Mouse (Mus musculus): Measurements from ENCODE around the gene Cercam. TPM values are rescaled to one million over a fixed set of nuclear protein-coding genes. Genes with fewer than 3 reads are reported as not detected.

Cercam gene
- polyA plus RNA-seq, 1 experiment: 10.1 TPM

DNA sequence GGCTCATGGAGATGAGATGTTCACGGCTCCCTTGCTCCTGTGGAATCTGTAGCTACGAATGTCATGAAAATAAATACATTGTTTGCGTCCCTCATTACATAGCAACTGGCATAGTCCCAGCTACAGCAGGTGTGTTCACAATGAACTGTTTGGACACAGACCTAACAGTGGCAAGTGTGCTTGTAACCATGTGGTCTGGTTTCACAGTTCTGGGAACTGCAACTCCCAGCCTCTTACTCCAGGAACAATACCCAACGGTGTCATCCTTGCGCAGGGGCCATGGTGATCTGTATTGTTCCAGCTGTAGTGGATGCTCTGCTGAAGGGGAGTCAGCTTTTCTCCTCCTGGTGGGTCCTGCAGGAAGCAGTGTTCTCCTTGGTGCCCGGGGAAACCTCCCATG, 62.2 kb downstream of the Cercam start:
- Histone ChIP-seq H3K27ac (ENCODE audit: insufficient read depth, low read depth, low read length) (no peak overlapping the region), H3K4me1 (ENCODE audit: control insufficient read depth, insufficient read depth, low read length) (peaks cover 4% of the 10 kb centered on the region), H3K4me3 (ENCODE audit: insufficient read depth, low read length) (no peak overlapping the region)
- TF ChIP-seq CTCF (IDR thresholded peaks at IDR 0.05; ENCODE audit: low read depth, low read length) (no peak), POLR2A (IDR thresholded peaks at IDR 0.05; ENCODE audit: borderline replicate concordance, low read depth, low read length) (no peak)

Other genes starting within 250 kb of the Cercam start
- 20.5 and 23.6 TPM in 2 replicates for gene Rapgef1, start 249.4 kb upstream of the Cercam start, polyA plus RNA-seq (2012; ENCODE audit: insufficient read depth, insufficient read length, missing spikeins)
- gene Gm13420, start 117.5 kb upstream of the Cercam start, polyA plus RNA-seq (2012; ENCODE audit: insufficient read depth, insufficient read length, missing spikeins): not detected in 2 replicates
- 1.1 TPM in 1 of 2 replicates, not detected in the other for gene Gm13547, start 109.9 kb upstream of the Cercam start, polyA plus RNA-seq (2012; ENCODE audit: insufficient read depth, insufficient read length, missing spikeins)
- gene Coq4, start 81.7 kb upstream of the Cercam start, polyA plus RNA-seq (2012; ENCODE audit: insufficient read depth, insufficient read length, missing spikeins): 7.2 and 7.7 TPM in 2 replicates
- gene Trub2, start 80.7 kb upstream of the Cercam start, polyA plus RNA-seq (2012; ENCODE audit: insufficient read depth, insufficient read length, missing spikeins): 18.0 and 19.0 TPM in 2 replicates
- 14.0 and 15.3 TPM in 2 replicates for gene Slc27a4, start 66.5 kb upstream of the Cercam start, polyA plus RNA-seq (2012; ENCODE audit: insufficient read depth, insufficient read length, missing spikeins)
- 27.7 and 37.4 TPM in 2 replicates for gene Urm1, start 49.1 kb upstream of the Cercam start, polyA plus RNA-seq (2012; ENCODE audit: insufficient read depth, insufficient read length, missing spikeins)
- gene Odf2, start 20.1 kb downstream of the Cercam start, polyA plus RNA-seq (2012; ENCODE audit: insufficient read depth, insufficient read length, missing spikeins): 49.8 and 50.6 TPM in 2 replicates
- gene Gle1, start 66.3 kb downstream of the Cercam start, polyA plus RNA-seq (2012; ENCODE audit: insufficient read depth, insufficient read length, missing spikeins): 19.0 and 20.6 TPM in 2 replicates
- gene Sptan1, start 96.4 kb downstream of the Cercam start, polyA plus RNA-seq (2012; ENCODE audit: insufficient read depth, insufficient read length, missing spikeins): 98.2 and 109 TPM in 2 replicates
- 8.2 TPM in 2 replicates for gene Wdr34, start 179.7 kb downstream of the Cercam start, polyA plus RNA-seq (2012; ENCODE audit: insufficient read depth, insufficient read length, missing spikeins)
- gene Set, start 188.2 kb downstream of the Cercam start, polyA plus RNA-seq (2012; ENCODE audit: insufficient read depth, insufficient read length, missing spikeins): 167 and 173 TPM in 2 replicates
- 6.6 and 7.2 TPM in 2 replicates for gene Pkn3, start 208.5 kb downstream of the Cercam start, polyA plus RNA-seq (2012; ENCODE audit: insufficient read depth, insufficient read length, missing spikeins)
- gene Zdhhc12, start 224.5 kb downstream of the Cercam start, polyA plus RNA-seq (2012; ENCODE audit: insufficient read depth, insufficient read length, missing spikeins): 23.7 and 28.2 TPM in 2 replicates